Mouse (Mus musculus): ENCODE measurements around the gene Tnfsf4.

GRCm38 (mm10) chr1:161390066-161390465, 5.1 kb upstream of the Tnfsf4 start:
- no peak for TF ChIP-seq POLR2A (IDR thresholded peaks at IDR 0.05; ENCODE audit: low read depth, low read length)
- no peak for TF ChIP-seq CTCF (IDR thresholded peaks at IDR 0.05; ENCODE audit: extremely low read depth, insufficient read depth, insufficient read length, insufficient replicate concordance)
